ENCODE assay signal across 21 mouse cellular contexts in genomic region chr14:79440655-79441054, GRCm38 (mm10). TPM values are rescaled to one million over a fixed set of nuclear protein-coding genes. Genes with fewer than 3 reads are reported as not detected.
DNase-seq lines count a peak whose midpoint lies in the region; ATAC-seq and TF ChIP-seq lines count a peak whose summit lies in the region.
"Had no signal": no experiment of that assay in that cellular context is flagged by ENCODE, and none has a peak within 500 bp of the region (broad histone marks: within the 10 kb centered on the region; RNA-seq: fewer than 3 reads in every experiment).

No protein-coding gene starts in this region.

- H3K9me3 ChIP-seq in liver, embryonic 16.5 days (replicated peaks; ENCODE audit: control insufficient read depth, low read length): no peaks in the 10 kb centered on the region
- H3K9me3 ChIP-seq in liver, embryonic 11.5 days (ENCODE audit: control insufficient read depth, low read length): no peaks in the 10 kb centered on the region
- H3K9me3 ChIP-seq in G1E (replicated peaks): peaks cover 2% of the 10 kb centered on the region; the same call in 1 of the 2 replicates
- H3K9me3 ChIP-seq: embryonic facial prominence, embryonic 10.5 days; forebrain, embryonic 15.5 days had no signal

- H3K4me2 ChIP-seq in liver, embryonic 16.5 days (ENCODE audit: low read depth, low read length): no peak overlapping the region
- H3K4me2 ChIP-seq in liver, embryonic 11.5 days: no peak overlapping the region
- H3K4me2 ChIP-seq: forebrain, embryonic 15.5 days; heart, embryonic 13.5 days; hindbrain, embryonic 12.5 days had no signal

- H3K27me3 ChIP-seq in liver, embryonic 16.5 days (ENCODE audit: control insufficient read depth, insufficient read depth, low read depth, low read length): no peaks in the 10 kb centered on the region
- H3K27me3 ChIP-seq in liver, embryonic 11.5 days (replicated peaks; ENCODE audit: control insufficient read depth, insufficient read depth, low read length): no peaks in the 10 kb centered on the region
- H3K27me3 ChIP-seq in G1E (ENCODE audit: insufficient read depth, low read length): peaks cover 19% of the 10 kb centered on the region
- H3K27me3 ChIP-seq: forebrain, embryonic 15.5 days; heart, embryonic 13.5 days; hindbrain, embryonic 12.5 days had no signal

- peaks cover 4% of the 10 kb centered on the region; the same call in 1 of the 2 replicates for H3K4me1 ChIP-seq in liver, embryonic 16.5 days (ENCODE audit: control insufficient read depth, low read depth, low read length)
- no peaks in the 10 kb centered on the region for H3K4me1 ChIP-seq in liver, embryonic 11.5 days (replicated peaks; ENCODE audit: control insufficient read depth, insufficient read depth, low read length)
- H3K4me1 ChIP-seq in G1E (ENCODE audit: insufficient read depth, low read depth, low read length): peaks cover 5% of the 10 kb centered on the region
- H3K4me1 ChIP-seq: heart, embryonic 13.5 days had no signal

- no peak overlapping the region for H3K9ac ChIP-seq in liver, embryonic 16.5 days (ENCODE audit: low read depth, low read length)
- H3K9ac ChIP-seq in liver, embryonic 11.5 days (ENCODE audit: low read depth, low read length): no peak overlapping the region
- H3K9ac ChIP-seq: forebrain, embryonic 15.5 days; heart, embryonic 13.5 days; hindbrain, embryonic 12.5 days had no signal

- no peak for DNase-seq in liver, embryonic 11.5 days (ENCODE audit: low spot score)
- peak; percentile 60 for DNase-seq in 416B (ENCODE audit: low read depth)
- no peak for DNase-seq in G1E (ENCODE audit: low spot score)
- DNase-seq in gastrocnemius, postnatal 36 days: no peak
- no peak for DNase-seq in thymus, postnatal 0 days (ENCODE audit: low spot score)
- DNase-seq: adrenal gland, postnatal 10 days; B cell, adult 2 months; cerebellum, adult 2 months; cerebellum, postnatal 10 days; gastrocnemius, postnatal 14 days; heart, postnatal 4 days had no signal

- 57% methylated on average over 2 of the region's 2 CpGs for WGBS in liver, embryonic 16.5 days (ENCODE audit: insufficient replicate concordance)
- 69% methylated on average over 2 of the region's 2 CpGs for WGBS in liver, embryonic 11.5 days

- H3K4me3 ChIP-seq in liver, embryonic 16.5 days (ENCODE audit: low read depth, low read length): no peak overlapping the region
- no peak overlapping the region for H3K4me3 ChIP-seq in liver, embryonic 11.5 days (ENCODE audit: low read depth, low read length)
- H3K4me3 ChIP-seq in G1E (ENCODE audit: low read depth, low read length): no peak overlapping the region
- H3K4me3 ChIP-seq: embryonic facial prominence, embryonic 10.5 days; erythroblast, embryonic 14.5 days; forebrain, embryonic 15.5 days; heart, embryonic 13.5 days; hindbrain, embryonic 12.5 days had no signal

- intact Hi-C loops in gastrocnemius, postnatal 36 days (cut with DNase I): no loop called here

- no peak for TF ChIP-seq CTCF in G1E (IDR thresholded peaks at IDR 0.05; ENCODE audit: low read depth, low read length)

- H3K36me3 ChIP-seq in liver, embryonic 16.5 days (ENCODE audit: control insufficient read depth, insufficient read depth): no peaks in the 10 kb centered on the region
- H3K36me3 ChIP-seq in liver, embryonic 11.5 days (ENCODE audit: control insufficient read depth, insufficient read depth, low read length): no peaks in the 10 kb centered on the region
- no peaks in the 10 kb centered on the region for H3K36me3 ChIP-seq in G1E (replicated peaks)
- H3K36me3 ChIP-seq: embryonic facial prominence, embryonic 10.5 days; forebrain, embryonic 15.5 days; heart, embryonic 13.5 days; hindbrain, embryonic 12.5 days had no signal

- peak; percentile 53; the same call in 1 of the 2 replicates for ATAC-seq in liver, embryonic 16.5 days (ENCODE audit: low read depth)
- no peak for ATAC-seq in liver, embryonic 11.5 days (replicated peaks; ENCODE audit: low FRiP score)
- peak; percentile 38 for ATAC-seq in G1E (ENCODE audit: extremely low read depth, insufficient number of reproducible peaks, low FRiP score, poor library complexity, severe bottlenecking)
- ATAC-seq in erythroblast, adult 5-6 weeks (replicated peaks; ENCODE audit: low FRiP score, poor library complexity, severe bottlenecking): peak; percentile 90
- no peak for ATAC-seq in CD4-positive, CD25-positive, alpha-beta regulatory T cell, adult 4 months
- ATAC-seq: forebrain, embryonic 15.5 days; hindbrain, embryonic 16.5 days; inflammation-experienced regulatory T-cells, adult 6 months had no signal

- no peak overlapping the region for H3K27ac ChIP-seq in liver, embryonic 16.5 days (ENCODE audit: low read length)
- H3K27ac ChIP-seq in liver, embryonic 11.5 days (ENCODE audit: low read depth, low read length): no peak overlapping the region
- H3K27ac ChIP-seq: embryonic facial prominence, embryonic 10.5 days; forebrain, embryonic 15.5 days; heart, embryonic 13.5 days; hindbrain, embryonic 12.5 days had no signal

RNA-seq across cellular contexts. Expression of gene Kbtbd6, which starts 11.0 kb away (rescaled TPM):
- polyA plus RNA-seq in liver, embryonic 16.5 days (2015; fragmentation: Nextera tagmentation; extraction: Ambion mirVana): 2.5 and 2.9 TPM in 2 replicates
- 4.1 and 4.3 TPM in 2 replicates for polyA plus RNA-seq in liver, embryonic 11.5 days (2014; fragmentation: Nextera tagmentation; extraction: Ambion mirVana)
- 0.68 and 1.2 TPM in 2 replicates for total RNA-seq in G1E (2014; fragmentation: Nextera tagmentation)
- 5.3 and 6.0 TPM in 2 replicates for total RNA-seq in G1E (2017)
- polyA plus RNA-seq in G1E (2012): 1.1 and 1.5 TPM in 2 replicates
- total RNA-seq in erythroblast, adult 5-6 weeks (2015; ENCODE audit: low replicate concordance): 0.96 and 2.1 TPM in 2 replicates
- 2.6 and 3.6 TPM in 2 replicates for total RNA-seq in erythroblast, adult 5-6 weeks (2017; ENCODE audit: low replicate concordance)
- under 1 TPM in 1 of 2 experiments, not detected in 1; 0.15 TPM for total RNA-seq in gastrocnemius, postnatal 36 days (2021)
- 5.6 and 6.6 TPM in 2 replicates for polyA plus RNA-seq in thymus, postnatal 0 days (2015; fragmentation: Nextera tagmentation; extraction: Ambion mirVana)
- polyA plus RNA-seq in CD4-positive, CD25-positive, alpha-beta regulatory T cell, adult 4 months (2017; shearing (Covaris generic)): not detected

RNA-seq across cellular contexts. Expression of gene Kbtbd7, which starts 14.3 kb away (rescaled TPM):
- polyA plus RNA-seq in liver, embryonic 16.5 days (2015; fragmentation: Nextera tagmentation; extraction: Ambion mirVana): 3.2 and 3.4 TPM in 2 replicates
- 8.1 and 9.0 TPM in 2 replicates for polyA plus RNA-seq in liver, embryonic 11.5 days (2014; fragmentation: Nextera tagmentation; extraction: Ambion mirVana)
- total RNA-seq in G1E (2014; fragmentation: Nextera tagmentation): 24.7 and 24.9 TPM in 2 replicates
- total RNA-seq in G1E (2017): 14.5 and 17.6 TPM in 2 replicates
- 3.7 and 4.3 TPM in 2 replicates for polyA plus RNA-seq in G1E (2012)
- 9.2 and 10.2 TPM in 2 replicates for total RNA-seq in erythroblast, adult 5-6 weeks (2015; ENCODE audit: low replicate concordance)
- 10.5 and 11.4 TPM in 2 replicates for total RNA-seq in erythroblast, adult 5-6 weeks (2017; ENCODE audit: low replicate concordance)
- 1 to 10 TPM; 4.3 to 6.2 TPM for total RNA-seq in gastrocnemius, postnatal 36 days (2021)
- polyA plus RNA-seq in thymus, postnatal 0 days (2015; fragmentation: Nextera tagmentation; extraction: Ambion mirVana): 7.2 and 7.6 TPM in 2 replicates
- 1 to 10 TPM in 1 of 2 experiments, under 1 TPM in 1; 0.89 to 1.2 TPM for polyA plus RNA-seq in CD4-positive, CD25-positive, alpha-beta regulatory T cell, adult 4 months (2017; shearing (Covaris generic))

RNA-seq across cellular contexts. Expression of gene Elf1, which starts 40.3 kb away (rescaled TPM):
- polyA plus RNA-seq in liver, embryonic 16.5 days (2015; fragmentation: Nextera tagmentation; extraction: Ambion mirVana): 7.8 and 8.8 TPM in 2 replicates
- polyA plus RNA-seq in liver, embryonic 11.5 days (2014; fragmentation: Nextera tagmentation; extraction: Ambion mirVana): 22.7 and 25.3 TPM in 2 replicates
- total RNA-seq in G1E (2014; fragmentation: Nextera tagmentation) (77.0 and 79.0 TPM in 2 replicates), G1E (2017) (127 and 141 TPM in 2 replicates)
- 4.7 and 6.3 TPM in 2 replicates for polyA plus RNA-seq in G1E (2012)
- total RNA-seq in erythroblast, adult 5-6 weeks (2015; ENCODE audit: low replicate concordance): 38.8 and 45.6 TPM in 2 replicates
- 83.8 and 92.9 TPM in 2 replicates for total RNA-seq in erythroblast, adult 5-6 weeks (2017; ENCODE audit: low replicate concordance)
- total RNA-seq in gastrocnemius, postnatal 36 days (2021): 1 to 10 TPM; 4.8 to 4.9 TPM
- polyA plus RNA-seq in thymus, postnatal 0 days (2015; fragmentation: Nextera tagmentation; extraction: Ambion mirVana): 86.6 and 108 TPM in 2 replicates
- 100 to 1,000 TPM; 149 to 199 TPM for polyA plus RNA-seq in CD4-positive, CD25-positive, alpha-beta regulatory T cell, adult 4 months (2017; shearing (Covaris generic))

RNA-seq across cellular contexts. Expression of gene Wbp4, which starts 40.7 kb away (rescaled TPM):
- 13.0 and 13.1 TPM in 2 replicates for polyA plus RNA-seq in liver, embryonic 16.5 days (2015; fragmentation: Nextera tagmentation; extraction: Ambion mirVana)
- 35.8 and 38.7 TPM in 2 replicates for polyA plus RNA-seq in liver, embryonic 11.5 days (2014; fragmentation: Nextera tagmentation; extraction: Ambion mirVana)
- total RNA-seq in G1E (2014; fragmentation: Nextera tagmentation) (82.6 and 83.6 TPM in 2 replicates), G1E (2017) (101 and 110 TPM in 2 replicates)
- polyA plus RNA-seq in G1E (2012): 8.8 and 9.5 TPM in 2 replicates
- total RNA-seq in erythroblast, adult 5-6 weeks (2015; ENCODE audit: low replicate concordance): 12.1 and 13.0 TPM in 2 replicates
- total RNA-seq in erythroblast, adult 5-6 weeks (2017; ENCODE audit: low replicate concordance): 30.7 and 45.6 TPM in 2 replicates
- 10 to 100 TPM; 16.0 to 19.9 TPM for total RNA-seq in gastrocnemius, postnatal 36 days (2021)
- polyA plus RNA-seq in thymus, postnatal 0 days (2015; fragmentation: Nextera tagmentation; extraction: Ambion mirVana): 45.7 and 49.9 TPM in 2 replicates
- 10 to 100 TPM; 25.3 to 27.1 TPM for polyA plus RNA-seq in CD4-positive, CD25-positive, alpha-beta regulatory T cell, adult 4 months (2017; shearing (Covaris generic))

RNA-seq across cellular contexts. Expression of gene Mtrf1, which starts 43.1 kb away (rescaled TPM):
- 3.5 and 4.3 TPM in 2 replicates for polyA plus RNA-seq in liver, embryonic 16.5 days (2015; fragmentation: Nextera tagmentation; extraction: Ambion mirVana)
- 9.1 and 12.2 TPM in 2 replicates for polyA plus RNA-seq in liver, embryonic 11.5 days (2014; fragmentation: Nextera tagmentation; extraction: Ambion mirVana)
- total RNA-seq in G1E (2014; fragmentation: Nextera tagmentation): 18.4 and 19.8 TPM in 2 replicates
- total RNA-seq in G1E (2017): 22.1 and 24.9 TPM in 2 replicates
- polyA plus RNA-seq in G1E (2012): 0.41 and 0.50 TPM in 2 replicates
- 0.96 and 1.0 TPM in 2 replicates for total RNA-seq in erythroblast, adult 5-6 weeks (2015; ENCODE audit: low replicate concordance)
- total RNA-seq in erythroblast, adult 5-6 weeks (2017; ENCODE audit: low replicate concordance): 1.3 and 2.9 TPM in 2 replicates
- total RNA-seq in gastrocnemius, postnatal 36 days (2021): 1 to 10 TPM; 8.0 to 8.3 TPM
- polyA plus RNA-seq in thymus, postnatal 0 days (2015; fragmentation: Nextera tagmentation; extraction: Ambion mirVana): 8.0 and 9.4 TPM in 2 replicates
- polyA plus RNA-seq in CD4-positive, CD25-positive, alpha-beta regulatory T cell, adult 4 months (2017; shearing (Covaris generic)): 1 to 10 TPM; 4.3 to 6.0 TPM
- polyA plus RNA-seq: erythroblast, embryonic 14.5 days had no signal

Comparison
In these comparisons a context has a peak if more than half of its experiments do, and no peak if none do; other contexts are left out.
1. ATAC-seq: peak in liver, embryonic 16.5 days (single experiment), G1E (single experiment) and erythroblast, adult 5-6 weeks (single experiment); none in liver, embryonic 11.5 days (single experiment) and CD4-positive, CD25-positive, alpha-beta regulatory T cell, adult 4 months (single experiment).